Mouse (Mus musculus) frontal cortex, postnatal 14 days (tissue): Measurements from ENCODE around the gene Gm10128.
"Not testable (repeated sequence)": the region's sequence is repeated elsewhere in the genome, so short reads cannot be mapped to it uniquely, and the experiment has no call there.

ENCODE experiments used
- DNase-seq, 2 experiments: peaks; one replicate each; pipeline ENCODE4 v3.0.0; 2022; ENCODE audit warnings: low spot score in 2 of 2

Gene Gm10128

DNA sequence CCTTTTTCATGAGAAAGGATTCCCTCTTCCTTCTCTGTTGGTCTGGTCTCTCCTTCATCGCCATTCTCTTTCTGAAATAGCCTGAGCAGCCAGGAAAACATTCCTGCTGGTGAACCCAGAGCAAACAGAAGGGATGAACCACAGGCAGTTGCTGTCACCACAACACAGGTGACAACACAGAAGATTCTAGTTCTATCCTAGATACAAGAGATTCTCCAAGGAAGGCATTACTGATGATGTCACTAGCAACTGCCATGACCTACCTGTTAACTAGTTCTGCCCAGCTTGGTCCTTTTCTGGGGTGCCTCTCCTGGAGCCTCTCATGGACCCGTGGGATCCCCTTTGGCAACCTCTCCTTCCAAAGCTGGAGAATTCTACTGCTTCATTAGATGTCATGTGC lies at the start of gene Gm10128:
Gene Gm10128 (minus strand): TSS at position 101 of the 400 bp plus-strand sequence.
- DNase-seq, result not testable (repeated sequence)

DNA sequence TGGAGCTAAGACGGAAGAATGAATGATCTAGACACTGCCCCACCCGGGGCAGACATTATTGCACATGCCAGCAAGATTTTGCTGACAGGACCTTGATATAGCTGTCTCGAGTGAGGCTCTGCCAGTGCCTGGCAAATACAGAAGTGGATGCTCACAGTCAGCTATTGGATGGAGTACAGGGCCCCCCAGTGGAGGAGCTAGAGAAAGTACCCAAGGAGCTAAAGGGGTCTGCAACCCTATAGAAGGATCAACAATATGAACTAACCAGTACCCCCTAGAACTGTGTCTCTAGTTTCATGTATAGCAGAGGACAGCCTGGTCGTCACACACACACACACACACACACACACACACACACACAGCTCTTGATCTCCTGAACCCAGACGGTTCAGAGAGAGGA lies 37.4 kb upstream of the Gm10128 start:
- DNase-seq, result not testable (repeated sequence)

DNA sequence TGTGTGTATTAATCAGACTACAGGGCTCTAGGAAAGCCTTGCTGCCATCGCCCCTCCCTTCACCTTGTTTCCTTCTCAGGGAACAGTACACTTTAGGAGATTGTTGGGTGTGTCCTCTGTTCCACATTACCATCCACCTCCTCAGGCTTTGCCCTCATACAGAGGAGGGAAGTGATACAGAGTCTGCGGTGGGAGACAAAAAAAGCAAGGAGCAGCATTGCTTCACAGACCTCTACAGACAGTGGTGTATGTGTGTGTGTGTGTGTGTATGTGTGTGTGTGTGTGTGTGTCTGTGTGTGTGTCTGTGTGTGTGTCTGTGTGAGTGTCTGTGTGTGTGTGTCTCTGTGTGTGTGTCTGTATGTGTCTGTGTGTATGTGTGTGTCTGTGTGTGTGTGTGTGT lies 18.7 kb upstream of the Gm10128 start:
- not testable (repeated sequence) for DNase-seq

DNA sequence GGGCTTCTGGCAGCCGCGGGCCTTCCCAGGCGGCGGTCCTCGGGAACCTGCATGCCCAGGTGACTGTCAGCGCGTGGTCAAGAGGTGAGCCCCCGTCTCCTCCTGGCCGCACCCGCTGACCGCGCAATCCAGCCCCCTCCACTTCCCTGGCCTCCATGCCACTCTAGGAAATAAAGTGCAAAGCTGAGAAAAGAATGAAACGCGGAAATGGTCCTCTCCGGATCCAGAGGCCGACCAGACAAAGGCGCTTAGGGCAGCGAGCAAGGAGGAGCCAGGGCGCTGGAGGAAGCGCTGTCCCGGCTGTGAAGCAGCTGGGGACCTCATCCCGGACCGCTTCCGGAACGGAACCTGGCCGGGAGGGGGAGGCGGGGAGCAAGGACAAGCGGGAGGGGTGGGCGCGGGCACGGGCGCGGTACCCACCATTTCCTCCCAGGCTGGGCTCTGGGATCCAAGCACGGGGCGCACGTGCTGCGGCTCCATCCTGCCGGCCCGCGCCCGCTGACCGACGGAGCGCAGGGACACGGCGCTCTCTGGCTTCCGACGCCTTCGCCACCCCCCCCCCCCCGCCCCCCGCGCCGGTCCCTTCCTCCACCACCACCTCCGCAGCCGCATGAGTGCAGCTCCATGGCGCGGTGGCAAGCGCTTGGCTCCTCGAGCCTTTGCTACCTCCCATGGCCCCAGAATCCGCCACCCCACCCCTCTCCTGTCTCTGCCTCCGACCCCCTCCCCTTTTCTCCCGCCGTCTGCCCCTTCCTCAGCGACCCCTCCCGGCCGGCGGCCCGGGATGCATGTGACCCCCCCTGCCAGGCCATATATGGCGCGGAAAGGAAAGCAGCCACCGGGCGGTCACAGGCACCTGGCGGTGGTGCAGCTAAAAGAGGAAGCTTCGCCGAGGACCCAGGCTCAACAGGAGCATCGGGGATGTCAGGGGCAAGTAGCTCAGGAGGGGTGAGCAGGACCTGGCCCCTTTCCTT lies 14.6 kb upstream of the Gm10128 start:
- not testable (repeated sequence) for DNase-seq

DNA sequence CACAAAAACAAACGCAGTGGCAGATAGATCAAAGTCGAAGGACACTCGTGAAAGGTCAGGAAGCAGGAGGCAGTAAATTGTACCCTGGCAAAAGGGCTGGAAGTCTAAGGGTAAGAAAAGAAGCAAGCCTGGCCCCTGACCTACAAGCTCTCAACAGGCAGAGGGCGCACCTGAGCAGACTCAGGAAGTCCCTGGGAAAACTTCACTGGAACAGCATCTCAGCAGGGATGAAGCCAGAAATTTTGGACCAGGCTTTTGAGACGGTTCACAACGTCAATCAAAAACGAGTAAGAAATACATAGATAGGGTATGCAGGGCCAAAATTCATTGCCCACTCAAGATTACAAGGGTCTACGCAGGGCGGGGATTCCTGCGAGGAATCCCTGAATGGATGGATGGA lies 13.7 kb upstream of the Gm10128 start:
- DNase-seq, result not testable (repeated sequence)

DNA sequence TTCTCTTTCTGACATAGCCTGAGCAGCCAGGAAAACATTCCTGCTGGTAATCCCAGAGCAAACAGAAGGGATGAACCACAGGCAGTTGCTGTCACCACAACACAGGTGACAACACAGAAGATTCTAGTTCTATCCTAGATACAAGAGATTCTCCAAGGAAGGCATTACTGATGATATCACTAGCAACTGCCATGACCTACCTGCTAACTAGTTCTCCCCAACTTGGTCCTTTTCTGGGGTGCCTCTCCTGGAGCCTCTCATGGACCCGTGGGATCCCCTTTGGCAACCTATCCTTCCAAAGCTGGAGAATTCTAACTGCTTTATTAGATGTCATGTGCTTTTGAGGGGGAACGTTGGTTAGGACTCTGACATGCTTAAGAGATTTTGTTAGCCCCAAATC lies 48.3 kb downstream of the Gm10128 start, which contains the start of gene Gm10338:
Gene Gm10338 (minus strand): TSS at position 101 of the 400 bp plus-strand sequence.
- not testable (repeated sequence) for DNase-seq
